Mouse (Mus musculus) forebrain, embryonic 14.5 days (tissue): ENCODE results near the gene Acsm5. TPM values are rescaled to one million over a fixed set of nuclear protein-coding genes. Genes with fewer than 3 reads are reported as not detected.
A peak's percentile ranks its signal among the peaks of the same experiment; 100 is the strongest.

ENCODE experiments used
- ATAC-seq: fragments of 200-750 bp; cut with Nextera tagmentation; 2 replicates; pipeline ENCODE4 v1.8.0; 2017; ENCODE audit warnings: mild to moderate bottlenecking, moderate library complexity
- DNase-seq: peaks from one replicate; pipeline ENCODE4 v3.0.0-alpha.2; 2015; ENCODE audit warnings: low spot score
- H3K27ac ChIP-seq: fragments of 300-500 bp; sonication (generic); 2 replicates; pipeline ENCODE4 v1.5.1; 2014; ENCODE audit warnings: low read depth, mild to moderate bottlenecking, control low read depth, low read length, moderate library complexity
- H3K27me3 ChIP-seq: fragments of 300-500 bp; sonication (generic); replicated peaks from 2 replicates; pipeline ENCODE4 v1.6.1; 2014; ENCODE audit warnings: low read length, control low read depth, mixed read lengths; ENCODE audit not compliant: control insufficient read depth, insufficient read depth
- H3K36me3 ChIP-seq: fragments of 300-500 bp; sonication (generic); 2 replicates; pipeline ENCODE4 v1.6.1; 2014; ENCODE audit warnings: low read length, control low read depth; ENCODE audit not compliant: control insufficient read depth, insufficient read depth
- H3K4me1 ChIP-seq: fragments of 300-500 bp; sonication (generic); 2 replicates; pipeline ENCODE4 v1.6.1; 2014; ENCODE audit warnings: antibody characterized with exemption, low read length, control low read depth; ENCODE audit not compliant: control insufficient read depth, insufficient read depth
- H3K4me2 ChIP-seq: fragments of 300-500 bp; sonication (generic); 2 replicates; pipeline ENCODE4 v1.6.1; 2014; ENCODE audit warnings: mild to moderate bottlenecking, control low read depth, low read length
- H3K4me3 ChIP-seq: fragments of 300-500 bp; sonication (generic); 2 replicates; pipeline ENCODE4 v1.5.1; 2014; ENCODE audit warnings: low read depth, low read length, control low read depth
- H3K9ac ChIP-seq: fragments of 300-500 bp; sonication (generic); 2 replicates; pipeline ENCODE4 v1.6.1; 2014; ENCODE audit warnings: mild to moderate bottlenecking, low read length, control low read depth, moderate library complexity
- H3K9me3 ChIP-seq: fragments of 300-500 bp; sonication (generic); replicated peaks from 2 replicates; pipeline ENCODE4 v1.6.1; 2016; ENCODE audit warnings: low read length, control low read depth, mixed read lengths; ENCODE audit not compliant: control insufficient read depth
- WGBS: fragments of 180-500 bp; shearing (Covaris S2); extraction: QIAGEN DNeasy Blood & Tissue Kit; methylation state at CpG from one replicate; pipeline ENCODE4 v1.1.7; 2014; 5-methylcytosine and 5-hydroxymethylcytosine counted together
- polyA plus RNA-seq: library from polyadenylated mRNA; unstranded; fragments of >200 nt; fragmentation: Nextera tagmentation; extraction: Ambion mirVana; gene quantifications from 2 replicates; pipeline ENCODE4 v1.2.1, GENCODE M21; 2014

Gene Acsm5
- polyA plus RNA-seq, 1 experiment from 2014 or later = not detected

DNA sequence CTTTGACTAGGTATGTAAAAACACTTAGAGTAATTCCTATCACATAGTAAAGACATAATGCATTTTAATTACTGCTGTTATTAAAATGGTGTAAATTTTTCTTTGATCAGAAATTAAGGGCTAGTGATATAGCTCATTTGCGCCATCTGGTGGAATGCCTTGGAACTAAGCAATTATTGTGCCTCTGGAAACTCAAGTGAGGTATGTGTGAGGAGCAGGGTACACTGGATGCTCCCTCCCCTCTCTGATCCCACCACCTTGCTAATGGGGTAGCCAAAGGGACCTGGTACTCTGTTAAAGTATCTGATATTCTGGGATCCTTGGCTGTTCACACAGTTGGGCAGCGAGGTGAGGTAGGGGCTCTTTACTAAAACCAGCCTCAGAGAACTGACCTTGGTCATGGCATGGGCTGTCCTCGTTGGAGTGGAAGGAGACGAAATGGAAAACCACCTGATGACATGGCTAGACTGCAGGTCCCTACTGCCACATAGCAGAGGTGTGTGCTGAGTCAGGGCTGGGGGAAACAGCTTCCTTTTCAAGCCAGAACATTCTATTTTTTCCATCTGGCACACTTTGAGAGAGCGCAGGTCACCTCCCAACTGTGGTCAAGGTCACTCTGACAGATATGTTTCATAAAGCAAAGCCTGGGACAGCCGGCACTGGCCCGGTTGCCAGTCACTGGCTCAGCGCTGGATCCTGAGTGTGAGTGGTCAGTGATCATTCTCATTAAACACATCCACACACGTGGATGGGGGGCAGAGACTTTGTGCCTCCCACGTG is 3.6 kb upstream of the Acsm5 start:
- Histone ChIP-seq H3K27me3 (no peaks in the 10 kb centered on the region), H3K4me2 (no peak overlapping the region), H3K9me3 (no peaks in the 10 kb centered on the region), H3K9ac (no peak overlapping the region), H3K36me3 (no peaks in the 10 kb centered on the region), H3K27ac (no peak overlapping the region), H3K4me3 (no peak overlapping the region), H3K4me1 (no peaks in the 10 kb centered on the region)
- peak; percentile 72 for DNase-seq
- 72% methylated on average over 10 of the region's 10 CpGs for WGBS
- ATAC-seq = peak; percentile 58

DNA sequence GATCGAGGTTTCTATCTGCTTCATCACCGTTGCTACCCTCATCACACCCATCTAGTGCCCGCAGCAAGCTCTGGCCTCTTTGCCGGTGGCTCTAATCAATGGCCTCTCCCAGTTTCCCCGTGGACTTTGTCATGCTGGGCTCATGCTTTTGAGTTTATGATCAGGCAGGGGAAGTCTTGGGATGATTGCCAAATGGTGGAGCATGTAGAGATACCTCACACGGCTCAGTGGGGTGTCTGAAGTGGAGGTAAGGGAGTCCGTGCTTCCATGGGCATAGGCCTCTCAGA is 3.0 kb upstream of the Acsm5 start:
- Histone ChIP-seq H3K4me3 (no peak overlapping the region), H3K36me3 (no peaks in the 10 kb centered on the region), H3K9ac (no peak overlapping the region), H3K4me1 (no peaks in the 10 kb centered on the region), H3K9me3 (no peaks in the 10 kb centered on the region), H3K4me2 (no peak overlapping the region), H3K27me3 (no peaks in the 10 kb centered on the region), H3K27ac (no peak overlapping the region)
- no peak for ATAC-seq
- WGBS = 80% methylated on average over 7 of the region's 7 CpGs
- DNase-seq = no peak

DNA sequence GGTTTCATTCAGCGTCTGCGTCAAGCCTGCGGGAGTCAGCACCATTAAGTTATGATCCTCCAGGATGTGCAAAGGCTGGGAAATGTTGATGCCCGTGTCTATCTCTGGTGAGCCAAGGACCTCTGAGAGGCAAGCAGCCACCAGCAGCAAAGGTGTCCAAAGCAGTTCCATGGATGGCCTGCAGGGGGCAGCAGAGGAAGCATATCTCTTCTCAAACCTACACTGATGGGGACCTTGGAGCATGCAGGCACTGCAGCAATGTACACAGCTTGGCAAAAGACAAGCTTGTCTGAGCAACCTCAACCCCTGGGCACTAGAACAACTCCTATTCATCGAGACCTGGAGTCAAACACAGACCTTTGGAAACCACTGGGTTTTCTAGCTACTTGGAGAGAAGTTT is 391 bp downstream of the Acsm5 start:
- DNase-seq = peak; percentile 54
- Histone ChIP-seq H3K36me3 (no peaks in the 10 kb centered on the region), H3K27ac (no peak overlapping the region), H3K9ac (no peak overlapping the region), H3K27me3 (no peaks in the 10 kb centered on the region), H3K4me3 (no peak overlapping the region), H3K4me2 (no peak overlapping the region), H3K9me3 (no peaks in the 10 kb centered on the region), H3K4me1 (no peaks in the 10 kb centered on the region)
- 51% methylated on average over 5 of the region's 5 CpGs for WGBS
- no peak for ATAC-seq

DNA sequence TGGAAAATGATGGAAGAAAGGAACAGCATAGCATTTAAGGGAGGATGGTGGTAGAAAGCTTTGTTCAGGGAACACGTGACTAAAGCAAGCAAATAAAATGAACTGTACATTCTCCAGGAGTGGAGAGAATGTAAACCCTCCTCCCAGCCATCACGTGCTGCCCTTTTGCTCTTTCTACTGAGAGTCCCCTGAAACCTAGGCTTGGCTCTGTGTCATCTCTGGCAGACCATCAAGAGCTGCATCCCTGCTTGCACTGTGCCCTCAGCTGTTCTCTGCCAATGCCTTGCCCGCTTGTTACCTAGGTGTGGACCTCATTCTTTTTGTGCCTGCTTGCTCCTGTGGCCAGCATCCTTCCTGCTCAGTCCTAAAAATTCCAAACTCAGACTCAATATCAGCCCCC is 2.6 kb downstream of the Acsm5 start:
- DNase-seq (no peak), ATAC-seq (no peak)
- no peaks in the 10 kb centered on the region for H3K27me3 ChIP-seq
- H3K36me3 ChIP-seq = no peaks in the 10 kb centered on the region
- 81% methylated on average over 3 of the region's 3 CpGs for WGBS
- H3K4me3 ChIP-seq = no peak overlapping the region
- no peak overlapping the region for H3K9ac ChIP-seq
- H3K4me2 ChIP-seq = no peak overlapping the region
- no peak overlapping the region for H3K27ac ChIP-seq
- H3K4me1 ChIP-seq = peaks cover 2% of the 10 kb centered on the region; the same call in 1 of the 2 replicates
- no peaks in the 10 kb centered on the region for H3K9me3 ChIP-seq

DNA sequence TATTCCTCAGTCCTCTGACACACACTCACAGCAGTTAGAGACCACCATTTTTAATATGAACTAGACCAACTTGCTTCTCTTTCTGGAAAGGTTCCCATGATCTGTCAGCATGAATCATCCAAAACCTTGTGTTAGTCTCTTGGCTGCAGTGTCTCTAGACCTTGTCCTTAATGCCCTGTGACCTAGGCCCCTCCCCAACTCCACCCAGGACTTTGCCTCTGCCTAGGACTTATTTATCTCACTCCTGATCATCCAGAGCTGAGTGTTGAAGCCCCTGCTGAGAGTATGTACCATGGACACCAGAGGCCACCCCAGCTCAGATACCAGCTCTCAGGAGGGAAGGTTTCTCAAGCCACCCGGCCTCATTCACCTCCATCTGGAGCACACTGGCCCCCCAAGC is 3.1 kb downstream of the Acsm5 start:
- H3K4me2 ChIP-seq = no peak overlapping the region
- no peaks in the 10 kb centered on the region for H3K36me3 ChIP-seq
- H3K4me1 ChIP-seq = peaks cover 2% of the 10 kb centered on the region; the same call in 1 of the 2 replicates
- H3K9ac ChIP-seq = no peak overlapping the region
- H3K9me3 ChIP-seq = no peaks in the 10 kb centered on the region
- H3K27me3 ChIP-seq = no peaks in the 10 kb centered on the region
- no peak overlapping the region for H3K27ac ChIP-seq
- WGBS = 82% methylated on average over 1 of the region's 1 CpGs
- no peak overlapping the region for H3K4me3 ChIP-seq
- ATAC-seq (no peak), DNase-seq (no peak)

DNA sequence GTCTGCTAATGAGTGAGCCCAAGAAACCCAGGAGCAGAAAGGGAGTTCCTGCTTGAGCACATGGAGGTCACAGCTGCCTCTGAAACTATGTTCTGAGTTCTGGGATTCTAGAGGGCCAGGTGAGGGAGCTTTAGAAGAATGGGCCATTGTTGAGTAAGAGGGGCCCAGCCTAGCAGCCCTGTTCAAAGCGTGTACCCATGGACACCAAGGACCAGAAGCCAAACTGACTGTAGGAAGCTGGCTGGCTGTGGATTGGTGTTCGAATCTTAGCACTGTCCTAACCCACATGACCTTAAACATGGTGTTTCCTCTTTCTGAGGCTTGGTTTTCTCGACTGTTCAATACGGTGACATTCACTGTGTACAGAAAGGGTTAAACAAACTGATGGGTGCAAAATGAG is 4.1 kb downstream of the Acsm5 start, which contains the start of gene Pdilt:
Gene Pdilt, minus strand, starts transcription at position 101 of the 400 bp plus-strand sequence.
- no peak within 1 kb of the TSS for H3K9ac ChIP-seq
- H3K27me3 ChIP-seq = no peaks in the 10 kb centered on the region
- H3K4me1 ChIP-seq = peaks cover 2% of the 10 kb centered on the region; the same call in 1 of the 2 replicates
- no peak for ATAC-seq
- 73% methylated on average over 4 of the region's 4 CpGs for WGBS
- no peak within 1 kb of the TSS for H3K27ac ChIP-seq
- no peak within 1 kb of the TSS for H3K4me3 ChIP-seq
- no peaks in the 10 kb centered on the region for H3K9me3 ChIP-seq
- H3K4me2 ChIP-seq = no peak within 1 kb of the TSS
- no peak for DNase-seq
- no peaks in the 10 kb centered on the region for H3K36me3 ChIP-seq

DNA sequence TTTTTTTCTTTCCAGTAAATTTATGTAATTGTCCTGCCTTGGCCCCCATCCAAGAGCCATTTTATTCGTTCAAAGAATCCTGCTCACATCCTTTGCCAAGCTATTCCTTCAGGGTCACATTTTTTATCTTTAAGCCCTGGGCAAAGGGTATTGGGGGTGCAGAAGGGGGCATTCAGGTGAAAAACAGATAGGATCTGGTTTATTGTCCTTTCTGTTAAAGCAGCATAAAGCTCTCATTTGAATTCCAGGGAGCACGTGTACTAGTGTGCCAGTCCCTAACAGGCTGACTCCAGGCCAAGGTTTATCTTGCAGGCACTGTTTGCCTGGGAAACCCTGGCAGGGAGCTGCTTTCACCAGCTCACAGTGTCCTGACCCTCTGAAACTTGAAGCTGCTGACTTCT is 6.6 kb downstream of the Acsm5 start:
- DNase-seq = peak; percentile 45
- no peak overlapping the region for H3K27ac ChIP-seq
- H3K9ac ChIP-seq = no peak overlapping the region
- H3K36me3 ChIP-seq = no peaks in the 10 kb centered on the region
- ATAC-seq = no peak
- no peak overlapping the region for H3K4me2 ChIP-seq
- 25% methylated on average over 2 of the region's 2 CpGs for WGBS
- no peaks in the 10 kb centered on the region for H3K27me3 ChIP-seq
- peaks cover 2% of the 10 kb centered on the region; the same call in 1 of the 2 replicates for H3K4me1 ChIP-seq
- no peaks in the 10 kb centered on the region for H3K9me3 ChIP-seq
- H3K4me3 ChIP-seq = no peak overlapping the region

DNA sequence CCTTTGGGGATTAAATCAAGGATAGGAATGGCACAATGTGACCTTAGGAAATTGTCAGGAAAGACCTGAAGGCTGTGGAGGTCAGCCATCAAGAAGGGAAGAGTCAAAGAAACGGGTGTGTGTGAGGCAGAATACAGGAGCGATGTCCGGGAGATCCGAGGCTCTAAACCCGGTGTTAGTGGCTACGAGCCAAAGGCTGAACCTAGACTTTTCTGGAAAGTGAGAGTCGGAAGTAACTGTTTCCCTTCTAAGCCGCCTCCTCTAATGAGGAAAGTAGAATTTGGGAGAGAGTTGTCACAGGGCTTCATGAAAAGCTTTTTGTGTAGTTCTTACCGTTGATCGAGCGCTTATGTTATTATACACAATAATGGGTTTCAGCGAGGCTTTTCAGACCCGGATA is 7.2 kb downstream of the Acsm5 start:
- H3K9me3 ChIP-seq = no peaks in the 10 kb centered on the region
- DNase-seq (peak; percentile 17), ATAC-seq (no peak)
- no peak overlapping the region for H3K4me3 ChIP-seq
- H3K36me3 ChIP-seq = no peaks in the 10 kb centered on the region
- 17% methylated on average over 13 of the region's 13 CpGs for WGBS
- peaks cover 2% of the 10 kb centered on the region; the same call in 1 of the 2 replicates for H3K4me1 ChIP-seq
- no peak overlapping the region for H3K4me2 ChIP-seq
- no peak overlapping the region for H3K9ac ChIP-seq
- no peaks in the 10 kb centered on the region for H3K27me3 ChIP-seq
- H3K27ac ChIP-seq = no peak overlapping the region

DNA sequence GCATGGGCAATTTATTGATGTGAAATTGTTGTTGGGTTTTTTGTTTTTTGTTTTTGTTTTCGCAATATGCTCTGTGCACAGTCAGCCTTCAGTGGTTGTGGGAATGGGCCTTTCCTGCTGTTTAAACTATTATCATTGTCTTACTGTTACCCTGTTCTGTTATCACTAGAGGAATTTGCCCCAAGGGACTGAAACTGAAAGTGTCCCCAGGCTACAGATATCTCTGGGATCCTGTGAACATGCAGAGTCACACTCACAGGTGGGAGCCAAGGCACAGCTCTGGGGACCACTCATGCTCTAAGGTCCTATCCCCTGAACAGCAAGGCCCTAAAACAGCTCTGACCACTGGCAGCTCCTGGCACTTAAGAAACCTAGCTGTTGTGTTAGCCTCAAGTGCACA is 7.9 kb downstream of the Acsm5 start:
- no peak overlapping the region for H3K4me2 ChIP-seq
- no peak overlapping the region for H3K9ac ChIP-seq
- WGBS = 87% methylated on average over 1 of the region's 1 CpGs
- peaks cover 2% of the 10 kb centered on the region; the same call in 1 of the 2 replicates for H3K4me1 ChIP-seq
- H3K27me3 ChIP-seq = no peaks in the 10 kb centered on the region
- H3K27ac ChIP-seq = no peak overlapping the region
- no peak for ATAC-seq
- no peak for DNase-seq
- no peaks in the 10 kb centered on the region for H3K36me3 ChIP-seq
- no peak overlapping the region for H3K4me3 ChIP-seq
- no peaks in the 10 kb centered on the region for H3K9me3 ChIP-seq
